ENCODE assay signal across 6 mouse cellular contexts in the genomic region with DNA sequence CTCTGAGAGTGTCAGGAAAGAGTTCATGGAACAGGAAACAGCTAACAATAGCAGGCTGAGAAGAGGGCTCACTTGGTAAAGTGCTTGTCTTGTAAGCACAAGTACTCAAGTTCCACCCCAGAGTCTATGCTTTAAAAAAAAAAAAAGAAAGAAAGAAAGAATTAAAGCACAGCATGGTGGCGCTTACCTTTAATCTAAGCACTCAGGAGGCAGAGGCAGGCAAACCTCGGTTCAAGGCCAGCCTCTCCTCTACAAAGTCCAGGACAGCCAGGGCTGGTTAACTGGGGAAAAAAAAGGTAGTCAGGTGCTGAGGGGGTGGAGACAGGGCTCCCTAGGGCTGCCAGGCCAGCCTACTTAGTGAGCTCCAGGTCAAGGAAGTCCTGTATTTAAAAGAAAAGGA.
"Had no signal": no experiment of that assay in that cellular context is flagged by ENCODE, and none has a peak within 500 bp of the region (broad histone marks: within the 10 kb centered on the region; RNA-seq: fewer than 3 reads in every experiment).

No protein-coding gene starts in this region.

- DNase-seq: liver, postnatal 0 days; lung, postnatal 14 days; lung, postnatal 36 days; right cerebral cortex, postnatal 14 days; thymus, adult 2 months; thymus, postnatal 25 days had no signal
